Mouse (Mus musculus) neutrophil, adult 65 days (primary cell): ENCODE results near the gene Stt3b. TPM values are rescaled to one million over a fixed set of nuclear protein-coding genes. Genes with fewer than 3 reads are reported as not detected.

Experiments used
- total RNA-seq: library from RNA; stranded (reverse); gene quantifications from 2 replicates; pipeline ENCODE4 v1.2.4, GENCODE M21; 2023

Stt3b gene
- 52.0 and 63.2 TPM in 2 replicates for total RNA-seq

GRCm38 (mm10) chr9:115310346-115311222 lies at the start of gene Stt3b:
TSS of gene Stt3b (minus strand) at chr9:115310421.

